Mouse (Mus musculus): Measurements from ENCODE around the gene Scd1. TPM values are rescaled to one million over a fixed set of nuclear protein-coding genes. Genes with fewer than 3 reads are reported as not detected.

Gene Scd1
- polyA plus RNA-seq, 1 experiment from 2014 or later, result 1.3 TPM

- Histone ChIP-seq H3K27me3 (ENCODE audit: control insufficient read depth, insufficient read depth, low read length) (no peaks in the 10 kb centered on the region), H3K9ac (ENCODE audit: low read length) (no peak overlapping the region), H3K4me3 (ENCODE audit: low read depth, low read length) (no peak overlapping the region), H3K27ac (replicated peaks) (no peak overlapping the region), H3K4me1 (replicated peaks; ENCODE audit: control insufficient read depth, insufficient read depth) (no peaks in the 10 kb centered on the region), H3K4me2 (replicated peaks; ENCODE audit: low read depth) (no peak overlapping the region), H3K9me3 (ENCODE audit: control insufficient read depth, low read length) (no peaks in the 10 kb centered on the region), H3K36me3 (ENCODE audit: control insufficient read depth, insufficient read depth, low read length) (no peaks in the 10 kb centered on the region)
- ATAC-seq (ENCODE audit: low FRiP score, low TSS enrichment) (no peak), DNase-seq (ENCODE audit: low spot score) (no peak)
- 77% methylated on average over 7 of the region's 7 CpGs for WGBS
- TF ChIP-seq CTCF (IDR thresholded peaks at IDR 0.05; ENCODE audit: low read depth), result no peak
- TF ChIP-seq EP300 (optimal IDR thresholded peaks at IDR 0.05), result no peak
These were observed 55.9 kb downstream of the Scd1 start for GRCm38 (mm10) chr19:44351756-44352155.

- DNase-seq (ENCODE audit: low spot score), result no peak
- no peak for ATAC-seq (ENCODE audit: low FRiP score, low TSS enrichment)
- Histone ChIP-seq H3K4me3 (ENCODE audit: low read depth, low read length) (no peak overlapping the region), H3K4me2 (replicated peaks; ENCODE audit: low read depth) (no peak overlapping the region), H3K4me1 (replicated peaks; ENCODE audit: control insufficient read depth, insufficient read depth) (no peaks in the 10 kb centered on the region), H3K9ac (ENCODE audit: low read length) (no peak overlapping the region), H3K36me3 (ENCODE audit: control insufficient read depth, insufficient read depth, low read length) (no peaks in the 10 kb centered on the region), H3K9me3 (ENCODE audit: control insufficient read depth, low read length) (no peaks in the 10 kb centered on the region), H3K27ac (replicated peaks) (no peak overlapping the region), H3K27me3 (ENCODE audit: control insufficient read depth, insufficient read depth, low read length) (no peaks in the 10 kb centered on the region)
- TF ChIP-seq EP300 (optimal IDR thresholded peaks at IDR 0.05), result no peak
- no peak for TF ChIP-seq CTCF (IDR thresholded peaks at IDR 0.05; ENCODE audit: low read depth)
- 82% methylated on average over 8 of the region's 8 CpGs for WGBS
These were observed 58.0 kb downstream of the Scd1 start for GRCm38 (mm10) chr19:44349689-44350088.

Other genes starting within 250 kb of the Scd1 start
- gene Pkd2l1, start 215.4 kb downstream of the Scd1 start, polyA plus RNA-seq (2015; fragmentation: Nextera tagmentation; extraction: Ambion mirVana), result not detected in 2 replicates
- gene Scd3, start 204.6 kb downstream of the Scd1 start, polyA plus RNA-seq (2015; fragmentation: Nextera tagmentation; extraction: Ambion mirVana), result 0.05 and 0.10 TPM in 2 replicates
- 29.5 and 34.0 TPM in 2 replicates for gene Scd2, start 114.2 kb downstream of the Scd1 start, polyA plus RNA-seq (2015; fragmentation: Nextera tagmentation; extraction: Ambion mirVana)
- gene Scd4, start 74.8 kb downstream of the Scd1 start, polyA plus RNA-seq (2015; fragmentation: Nextera tagmentation; extraction: Ambion mirVana), result 0.08 TPM in 1 of 2 replicates, not detected in the other
- not detected in 2 replicates for gene Wnt8b, start 85.6 kb upstream of the Scd1 start, polyA plus RNA-seq (2015; fragmentation: Nextera tagmentation; extraction: Ambion mirVana)
- 0.19 and 0.34 TPM in 2 replicates for gene Sec31b, start 138.0 kb upstream of the Scd1 start, polyA plus RNA-seq (2015; fragmentation: Nextera tagmentation; extraction: Ambion mirVana)
- gene Gm20538, start 145.0 kb upstream of the Scd1 start, polyA plus RNA-seq (2015; fragmentation: Nextera tagmentation; extraction: Ambion mirVana), result 0.70 TPM in 1 of 2 replicates, not detected in the other
- gene Ndufb8, start 147.6 kb upstream of the Scd1 start, polyA plus RNA-seq (2015; fragmentation: Nextera tagmentation; extraction: Ambion mirVana), result 584 and 594 TPM in 2 replicates
- 10.1 and 10.5 TPM in 2 replicates for gene Hif1an, start 155.0 kb upstream of the Scd1 start, polyA plus RNA-seq (2015; fragmentation: Nextera tagmentation; extraction: Ambion mirVana)

All from stomach, postnatal 0 days (tissue).